Mouse (Mus musculus) limb, embryonic 10.5 days (tissue): ENCODE measurements around the gene Slc6a1. TPM values are rescaled to one million over a fixed set of nuclear protein-coding genes. Genes with fewer than 3 reads are reported as not detected.
"Not testable (repeated sequence)": the region's sequence is repeated elsewhere in the genome, so short reads cannot be mapped to it uniquely, and the experiment has no call there.

Experiments
- DNase-seq: peaks from one replicate; pipeline ENCODE4 v3.0.0-alpha.2; 2017; ENCODE audit warnings: low spot score
- H3K27ac ChIP-seq: fragments of 300-500 bp; sonication (generic); 2 replicates; pipeline ENCODE4 v1.5.1; 2016; ENCODE audit warnings: mild to moderate bottlenecking
- H3K27me3 ChIP-seq: fragments of 300-500 bp; sonication (generic); 2 replicates; pipeline ENCODE4 v1.6.1; 2016; ENCODE audit warnings: low read depth, mild to moderate bottlenecking; ENCODE audit not compliant: poor library complexity, severe bottlenecking
- H3K36me3 ChIP-seq: fragments of 300-500 bp; sonication (generic); 2 replicates; pipeline ENCODE4 v1.6.1; 2016; ENCODE audit warnings: mild to moderate bottlenecking, moderate library complexity
- H3K4me1 ChIP-seq: fragments of 300-500 bp; sonication (generic); 2 replicates; pipeline ENCODE4 v1.6.1; 2016
- H3K4me3 ChIP-seq: fragments of 300-500 bp; sonication (generic); 2 replicates; pipeline ENCODE4 v1.5.1; 2016; ENCODE audit warnings: mild to moderate bottlenecking, moderate library complexity
- H3K9me3 ChIP-seq: fragments of 300-500 bp; sonication (generic); replicated peaks from 2 replicates; pipeline ENCODE4 v1.6.1; 2016; ENCODE audit warnings: mild to moderate bottlenecking
- WGBS: fragments of 180-500 bp; shearing (Covaris S2); methylation state at CpG from one replicate; pipeline ENCODE4 v1.1.7; 2016; 5-methylcytosine and 5-hydroxymethylcytosine counted together
- polyA plus RNA-seq: library from polyadenylated mRNA; unstranded; fragments of >200 nt; fragmentation: Nextera tagmentation; extraction: Ambion mirVana; gene quantifications from 2 replicates; pipeline ENCODE4 v1.2.1, GENCODE M21; 2016

Slc6a1 gene
- polyA plus RNA-seq, 1 experiment from 2014 or later = not detected

DNA sequence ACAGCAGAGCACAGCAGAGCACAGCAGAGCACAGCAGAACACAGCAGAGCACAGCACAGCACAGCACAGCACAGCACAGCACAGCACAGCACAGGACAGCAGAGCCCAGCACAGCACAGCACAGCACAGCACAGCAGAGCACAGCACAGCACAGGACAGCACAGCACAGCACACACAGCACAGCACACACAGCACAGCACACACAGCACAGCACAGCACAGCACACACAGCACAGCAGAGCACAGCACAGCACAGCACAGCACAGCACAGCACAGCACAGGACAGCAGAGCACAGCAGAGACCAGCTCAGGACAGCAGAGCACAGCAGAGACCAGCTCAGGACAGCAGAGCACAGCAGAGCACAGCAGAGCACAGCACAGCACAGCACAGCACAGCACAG lies 58.9 kb downstream of the Slc6a1 start:
- peaks cover 79% of the 10 kb centered on the region for H3K27me3 ChIP-seq
- not testable (repeated sequence) for H3K4me3 ChIP-seq, DNase-seq, H3K9me3 ChIP-seq, H3K36me3 ChIP-seq, H3K27ac ChIP-seq
- peaks cover 11% of the 10 kb centered on the region for H3K4me1 ChIP-seq

DNA sequence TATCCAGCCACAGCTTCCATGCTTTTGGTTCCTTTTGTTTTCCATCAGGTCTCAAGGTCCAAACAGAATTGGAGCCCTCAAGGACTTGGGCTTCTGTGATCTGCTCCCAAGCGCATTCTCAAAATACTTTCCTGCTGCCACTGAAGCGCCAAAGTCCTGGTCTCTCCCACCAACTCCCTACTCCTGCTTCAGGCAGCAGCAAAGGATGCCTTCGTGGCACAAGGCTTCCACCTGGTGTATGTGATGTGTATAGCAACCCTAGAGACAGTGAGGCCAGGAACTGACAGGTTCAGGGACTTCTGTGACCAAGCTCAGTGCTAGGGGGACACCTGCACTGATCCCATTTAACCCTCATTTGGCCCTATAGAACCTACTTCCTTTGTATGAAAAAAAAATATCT lies 61.3 kb downstream of the Slc6a1 start:
- DNase-seq = peak; percentile 49
- no peaks in the 10 kb centered on the region for H3K9me3 ChIP-seq
- H3K36me3 ChIP-seq = no peaks in the 10 kb centered on the region
- H3K27ac ChIP-seq = no peak overlapping the region
- peaks cover 6% of the 10 kb centered on the region; the same call in 1 of the 2 replicates for H3K4me1 ChIP-seq
- 13% methylated on average over 3 of the region's 3 CpGs for WGBS
- H3K4me3 ChIP-seq = no peak overlapping the region
- H3K27me3 ChIP-seq = peaks cover 72% of the 10 kb centered on the region

DNA sequence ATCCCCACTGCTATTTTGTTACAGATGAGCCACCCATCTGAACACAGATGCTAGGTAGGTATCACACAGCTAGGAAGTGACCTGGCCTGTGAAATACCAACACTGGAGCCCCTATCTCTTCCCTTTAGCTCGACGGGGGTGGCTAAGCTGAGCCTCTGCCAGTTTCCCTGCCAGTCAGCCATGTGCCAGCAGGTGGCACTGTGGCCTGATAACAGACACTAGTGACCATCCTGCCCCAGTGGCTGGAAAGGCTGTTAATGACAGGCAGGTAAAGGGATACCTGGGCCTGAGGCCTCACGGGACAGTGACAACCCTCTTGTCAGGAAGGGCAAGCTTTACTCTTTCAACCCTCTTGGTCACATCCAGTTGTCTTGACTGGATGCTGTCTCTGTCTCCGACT lies 62.7 kb downstream of the Slc6a1 start:
- Histone ChIP-seq H3K4me3 (no peak overlapping the region), H3K4me1 (peaks cover 6% of the 10 kb centered on the region; the same call in 1 of the 2 replicates), H3K27ac (no peak overlapping the region), H3K27me3 (peaks cover 57% of the 10 kb centered on the region), H3K36me3 (no peaks in the 10 kb centered on the region), H3K9me3 (no peaks in the 10 kb centered on the region)
- peak; percentile 63 for DNase-seq
- WGBS = 55% methylated on average over 4 of the region's 4 CpGs

DNA sequence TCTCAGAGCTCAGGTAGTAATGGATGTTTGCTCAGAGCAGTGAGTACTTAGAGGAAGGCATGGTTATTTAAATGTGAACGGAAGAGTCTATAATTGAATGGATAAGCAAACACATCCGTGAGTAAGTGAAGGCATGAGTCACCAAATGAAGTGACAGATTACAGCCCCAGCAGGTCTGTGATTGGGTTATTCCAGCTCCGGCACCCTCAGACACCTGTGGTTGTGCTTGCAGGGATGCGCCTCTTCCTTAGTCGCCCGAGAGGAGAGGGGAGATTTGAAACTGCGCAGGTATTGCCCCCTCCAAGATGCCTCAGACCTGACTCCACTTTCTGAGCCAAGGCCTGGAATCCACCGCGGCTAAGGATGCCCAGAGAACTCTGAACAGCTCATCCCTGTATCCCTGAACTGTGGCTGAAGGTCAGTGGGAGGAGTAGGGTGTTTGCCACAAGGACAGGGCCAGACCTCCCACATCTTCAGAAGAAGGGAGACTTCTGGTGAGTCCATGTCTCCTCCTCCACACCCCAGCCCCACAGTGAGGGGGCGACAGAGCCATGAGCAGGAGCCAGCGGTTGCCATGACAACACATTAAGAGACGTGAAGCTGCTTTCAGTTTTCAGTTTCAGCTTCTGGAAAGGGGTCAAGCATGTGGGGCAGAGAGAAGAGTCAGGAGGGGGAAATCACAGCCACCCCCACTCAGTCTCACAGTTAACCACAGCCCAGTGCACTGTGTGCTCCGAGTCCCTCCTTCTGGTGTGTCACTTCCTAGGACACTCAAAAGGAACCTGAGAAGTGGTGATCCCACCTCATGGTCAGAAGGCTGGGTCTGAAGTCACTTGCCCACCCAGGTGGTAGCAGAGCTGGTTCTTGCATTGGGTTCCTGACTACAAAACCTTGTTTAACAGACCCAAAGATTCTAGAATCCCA lies 65.7 kb downstream of the Slc6a1 start:
- DNase-seq = no peak
- no peaks in the 10 kb centered on the region for H3K36me3 ChIP-seq
- no peak overlapping the region for H3K4me3 ChIP-seq
- H3K4me1 ChIP-seq = peaks cover 6% of the 10 kb centered on the region; the same call in 1 of the 2 replicates
- peaks cover 35% of the 10 kb centered on the region for H3K27me3 ChIP-seq
- H3K27ac ChIP-seq = no peak overlapping the region
- no peaks in the 10 kb centered on the region for H3K9me3 ChIP-seq
- 59% methylated on average over 13 of the region's 13 CpGs for whole genome bisulfite sequencing

DNA sequence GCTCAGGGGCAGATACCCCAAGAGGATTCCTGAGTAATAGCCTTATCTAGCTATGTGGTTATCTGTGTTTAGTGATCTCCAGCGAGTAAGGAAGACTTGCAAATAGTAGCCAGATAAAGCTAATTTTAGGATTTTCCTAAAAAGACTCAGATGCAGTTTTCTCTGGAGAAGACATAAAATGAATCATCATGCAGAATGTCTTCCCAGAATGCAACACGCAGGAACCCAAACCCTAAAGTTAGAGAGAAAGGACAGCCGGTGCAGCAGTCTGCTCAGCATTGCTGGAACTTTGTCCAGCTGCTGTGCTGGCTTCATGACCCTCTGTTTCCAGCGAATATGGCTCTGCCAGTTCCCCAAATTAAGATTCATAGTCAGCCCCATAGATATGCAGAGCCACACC lies 72.2 kb downstream of the Slc6a1 start:
- H3K36me3 ChIP-seq = no peaks in the 10 kb centered on the region
- no peaks in the 10 kb centered on the region for H3K9me3 ChIP-seq
- H3K4me1 ChIP-seq = no peaks in the 10 kb centered on the region
- no peaks in the 10 kb centered on the region for H3K27me3 ChIP-seq
- H3K4me3 ChIP-seq = no peak overlapping the region
- no peak for DNase-seq
- 81% methylated on average over 4 of the region's 4 CpGs for WGBS
- H3K27ac ChIP-seq = no peak overlapping the region

DNA sequence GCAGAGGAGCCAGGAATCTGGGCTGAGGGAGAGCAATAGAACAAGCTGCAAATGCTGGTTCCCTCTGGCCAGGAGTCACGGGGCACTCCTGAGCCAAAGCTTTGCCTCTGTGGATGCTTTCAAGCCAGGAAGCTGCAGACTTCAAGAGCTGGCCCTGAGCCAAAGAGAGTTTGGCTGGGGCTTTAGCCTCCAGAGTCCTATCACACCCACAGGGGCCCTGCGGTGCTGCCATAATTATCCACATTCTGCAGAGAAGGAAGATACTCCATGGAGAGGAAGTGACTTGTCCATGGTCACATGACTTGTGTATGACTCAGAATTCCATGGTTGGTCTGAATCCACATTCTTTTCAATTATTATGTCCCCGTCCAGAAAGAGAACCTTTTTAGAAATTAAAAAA lies 75.7 kb downstream of the Slc6a1 start:
- H3K27me3 ChIP-seq = no peaks in the 10 kb centered on the region
- H3K4me1 ChIP-seq = no peaks in the 10 kb centered on the region
- H3K4me3 ChIP-seq = no peak overlapping the region
- no peaks in the 10 kb centered on the region for H3K9me3 ChIP-seq
- H3K27ac ChIP-seq = no peak overlapping the region
- no peaks in the 10 kb centered on the region for H3K36me3 ChIP-seq
- 88% methylated on average over 3 of the region's 3 CpGs for WGBS
- no peak for DNase-seq

DNA sequence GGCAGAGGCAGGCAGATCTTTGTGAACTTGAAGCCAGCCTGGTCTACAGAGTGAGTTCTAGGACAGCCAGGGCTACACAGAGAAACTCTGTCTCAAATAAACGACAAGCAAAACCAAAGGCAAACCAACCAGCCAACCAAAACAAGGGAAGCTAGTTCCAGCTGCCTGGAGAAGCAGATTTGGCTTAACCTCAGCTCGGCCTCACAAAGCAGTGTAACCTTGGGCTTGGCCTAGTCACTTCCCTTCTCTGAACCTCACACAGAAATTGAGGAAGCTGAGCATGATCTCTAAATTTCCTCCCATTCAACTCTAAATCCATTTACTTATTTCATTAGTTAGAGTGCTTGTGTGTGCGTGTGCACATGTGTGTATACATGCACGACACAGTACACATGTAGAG lies 79.9 kb downstream of the Slc6a1 start:
- no peaks in the 10 kb centered on the region for H3K4me1 ChIP-seq
- H3K4me3 ChIP-seq = no peak overlapping the region
- H3K9me3 ChIP-seq = no peaks in the 10 kb centered on the region
- H3K27me3 ChIP-seq = no peaks in the 10 kb centered on the region
- H3K27ac ChIP-seq = no peak overlapping the region
- WGBS = 78% methylated on average over 4 of the region's 4 CpGs
- no peaks in the 10 kb centered on the region for H3K36me3 ChIP-seq
- no peak for DNase-seq

DNA sequence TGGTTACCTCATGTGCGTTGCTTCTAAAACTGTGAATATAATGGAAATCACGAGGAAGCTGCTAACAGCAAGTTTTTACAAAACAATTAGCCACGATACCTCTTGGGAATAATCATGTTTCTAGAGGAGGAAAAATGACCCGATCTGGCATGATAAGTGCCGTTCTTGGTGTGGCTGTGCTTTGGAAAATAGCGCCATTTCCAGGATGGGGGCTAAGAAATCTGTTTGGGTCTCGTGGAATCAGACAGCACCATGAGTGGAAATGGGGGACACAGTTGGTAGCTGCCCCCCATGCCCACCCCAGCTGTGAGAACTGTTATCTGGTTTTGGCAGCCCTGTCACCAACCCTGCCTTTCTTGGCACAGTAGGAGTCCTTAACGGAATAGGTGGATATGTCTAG lies 81.3 kb downstream of the Slc6a1 start:
- Histone ChIP-seq H3K27ac (no peak overlapping the region), H3K27me3 (no peaks in the 10 kb centered on the region), H3K4me3 (no peak overlapping the region), H3K9me3 (no peaks in the 10 kb centered on the region), H3K36me3 (no peaks in the 10 kb centered on the region), H3K4me1 (no peaks in the 10 kb centered on the region)
- WGBS = 83% methylated on average over 8 of the region's 8 CpGs
- no peak for DNase-seq

DNA sequence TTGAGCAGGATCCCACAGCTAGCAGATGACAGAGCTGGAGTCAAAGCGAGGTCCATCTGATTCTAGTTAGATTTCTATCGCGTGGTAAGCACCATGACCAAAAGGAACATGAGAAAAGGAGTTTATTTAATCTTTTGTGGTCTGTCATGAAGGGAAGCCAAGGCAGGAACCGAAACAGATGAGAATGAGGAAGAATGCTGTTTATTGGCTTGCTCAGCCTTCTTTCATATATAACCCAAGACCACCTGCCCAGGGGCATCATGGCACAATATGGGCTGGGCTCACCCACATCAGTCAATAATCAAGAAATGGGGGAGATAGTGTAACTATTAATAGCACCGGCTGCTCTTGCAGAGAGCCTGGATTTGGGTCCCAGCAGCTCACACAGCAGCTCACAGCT lies 82.3 kb downstream of the Slc6a1 start:
- H3K27ac ChIP-seq = no peak overlapping the region
- H3K36me3 ChIP-seq = no peaks in the 10 kb centered on the region
- H3K4me1 ChIP-seq = no peaks in the 10 kb centered on the region
- H3K4me3 ChIP-seq = no peak overlapping the region
- no peak for DNase-seq
- no peaks in the 10 kb centered on the region for H3K27me3 ChIP-seq
- WGBS = 90% methylated on average over 5 of the region's 5 CpGs
- H3K9me3 ChIP-seq = no peaks in the 10 kb centered on the region

DNA sequence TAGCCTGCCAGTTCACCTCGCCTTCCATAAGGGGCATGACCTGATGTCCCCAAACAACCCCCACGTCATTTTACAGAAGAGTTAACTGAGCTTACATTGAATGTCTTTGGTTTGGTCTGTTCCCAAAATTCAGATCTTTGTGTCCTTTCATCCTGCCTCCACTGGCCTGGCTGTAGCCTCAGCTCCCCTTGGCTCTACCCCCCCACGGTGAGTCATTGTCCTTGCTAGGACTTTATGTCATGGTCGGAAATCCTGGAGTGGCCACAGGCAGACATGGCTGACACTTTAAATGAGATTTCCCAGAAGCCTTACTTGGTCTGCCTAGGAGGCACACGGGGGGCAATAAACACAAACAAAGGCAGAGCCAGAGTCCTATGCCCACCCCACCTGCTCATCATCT lies 83.8 kb downstream of the Slc6a1 start:
- no peak for DNase-seq
- WGBS = 76% methylated on average over 5 of the region's 5 CpGs
- Histone ChIP-seq H3K4me1 (no peaks in the 10 kb centered on the region), H3K4me3 (no peak overlapping the region), H3K9me3 (no peaks in the 10 kb centered on the region), H3K36me3 (no peaks in the 10 kb centered on the region), H3K27me3 (no peaks in the 10 kb centered on the region), H3K27ac (no peak overlapping the region)

Other genes with a start within 250 kb of the Slc6a1 start
- gene Atp2b2, start 240.0 kb upstream of the Slc6a1 start, polyA plus RNA-seq = 0.03 TPM in 2 replicates
- 0.08 TPM in 1 of 2 replicates, not detected in the other for gene Slc6a11, start 151.4 kb upstream of the Slc6a1 start, polyA plus RNA-seq
- 0.05 TPM in 1 of 2 replicates, not detected in the other for gene Hrh1, start 115.3 kb downstream of the Slc6a1 start, polyA plus RNA-seq